Mouse (Mus musculus) spleen, adult 2 months (tissue): ENCODE data around the gene Ccdc12. TPM values are rescaled to one million over a fixed set of nuclear protein-coding genes. Genes with fewer than 3 reads are reported as not detected.

ENCODE experiments used
- DNase-seq, 2 experiments: peaks; one replicate each; pipeline versions ENCODE4 v3.0.0 to v3.0.0-alpha.2; 2012 to 2021; ENCODE audit warnings: low spot score in 2 of 2, low read depth in 1 of 2
- H3K27ac ChIP-seq: fragments of 200-500 bp; 2 replicates; pipeline ENCODE4 v1.5.1; 2012; ENCODE audit warnings: low read length, inconsistent platforms; ENCODE audit not compliant: insufficient read depth
- H3K27me3 ChIP-seq: fragments of 200-500 bp; 2 replicates; pipeline ENCODE4 v1.6.1; 2012; ENCODE audit warnings: mild to moderate bottlenecking, moderate library complexity, low read length, inconsistent platforms; ENCODE audit not compliant: control insufficient read depth, insufficient read depth
- H3K36me3 ChIP-seq: fragments of 200-500 bp; 2 replicates; pipeline ENCODE4 v1.6.1; 2012; ENCODE audit warnings: mild to moderate bottlenecking, low read length, inconsistent platforms; ENCODE audit not compliant: control insufficient read depth, insufficient read depth
- H3K4me1 ChIP-seq: fragments of 200-500 bp; 2 replicates; pipeline ENCODE4 v1.6.1; 2011; ENCODE audit warnings: inconsistent platforms; ENCODE audit not compliant: control insufficient read depth, insufficient read depth, insufficient read length
- H3K4me3 ChIP-seq: fragments of 200-500 bp; 2 replicates; pipeline ENCODE4 v1.5.1; 2011; ENCODE audit warnings: mild to moderate bottlenecking, inconsistent platforms; ENCODE audit not compliant: insufficient read depth, insufficient read length; ENCODE audit errors: extremely low read depth
- CTCF ChIP-seq: fragments of 200-500 bp; IDR thresholded peaks from 2 replicates; pipeline ENCODE4 v1.5.1; 2011; ENCODE audit warnings: mild to moderate bottlenecking, inconsistent platforms; ENCODE audit not compliant: insufficient read depth, insufficient read length, insufficient replicate concordance; ENCODE audit errors: extremely low read depth
- POLR2A ChIP-seq: fragments of 200-500 bp; IDR thresholded peaks from 2 replicates; pipeline ENCODE4 v1.6.1; 2011; ENCODE audit warnings: low read depth, low read length, inconsistent platforms
- WGBS: fragments of 180-500 bp; shearing (Covaris S2); methylation state at CpG from one replicate; pipeline ENCODE4 v1.1.7; 2018; 5-methylcytosine and 5-hydroxymethylcytosine counted together
- polyA plus RNA-seq: library from polyadenylated mRNA; depleted of rRNA; stranded (reverse); fragments of >200 nt; gene quantifications from 2 replicates; pipeline ENCODE4 v1.2.3, GENCODE M21; 2012; rRNA removed

Gene Ccdc12
- polyA plus RNA-seq, 1 experiment = 103 TPM

- WGBS = 69% methylated on average over 5 of the region's 5 CpGs
- TF ChIP-seq CTCF = no peak
- no peaks in the 10 kb centered on the region for H3K4me1 ChIP-seq
- H3K27ac ChIP-seq = no peak overlapping the region
- no peak overlapping the region for H3K4me3 ChIP-seq
- DNase-seq = no peak
- H3K27me3 ChIP-seq = no peaks in the 10 kb centered on the region
- H3K36me3 ChIP-seq = no peaks in the 10 kb centered on the region
Observed at GRCm38 (mm10) chr9:110751412-110751811, 95.1 kb downstream of the Ccdc12 start.

GRCm38 (mm10) chr9:110752917-110753435 lies 96.7 kb downstream of the Ccdc12 start:
- no peaks in the 10 kb centered on the region for H3K27me3 ChIP-seq
- no peak overlapping the region for H3K4me3 ChIP-seq
- H3K36me3 ChIP-seq = no peaks in the 10 kb centered on the region
- H3K27ac ChIP-seq = no peak overlapping the region
- TF ChIP-seq POLR2A = no peak
- TF ChIP-seq CTCF = no peak
- WGBS = 93% methylated on average over 4 of the region's 4 CpGs
- DNase-seq = no peak
- H3K4me1 ChIP-seq = no peaks in the 10 kb centered on the region

- H3K4me1 ChIP-seq = no peaks in the 10 kb centered on the region
- no peaks in the 10 kb centered on the region for H3K36me3 ChIP-seq
- no peak overlapping the region for H3K27ac ChIP-seq
- no peak overlapping the region for H3K4me3 ChIP-seq
- WGBS = 87% methylated on average over 4 of the region's 4 CpGs
- H3K27me3 ChIP-seq = no peaks in the 10 kb centered on the region
- TF ChIP-seq CTCF = no peak
- no peak for TF ChIP-seq POLR2A
- DNase-seq = no peak
Observed at GRCm38 (mm10) chr9:110753773-110754172, 97.5 kb downstream of the Ccdc12 start.

- Histone ChIP-seq H3K27ac (no peak overlapping the region), H3K36me3 (no peaks in the 10 kb centered on the region), H3K4me1 (no peaks in the 10 kb centered on the region), H3K4me3 (no peak overlapping the region), H3K27me3 (no peaks in the 10 kb centered on the region)
- no peak for DNase-seq
- TF ChIP-seq POLR2A = no peak
- TF ChIP-seq CTCF = no peak
- 90% methylated on average over 5 of the region's 5 CpGs for WGBS
Observed at GRCm38 (mm10) chr9:110757816-110758215, 101.5 kb downstream of the Ccdc12 start.

- no peak overlapping the region for H3K27ac ChIP-seq
- TF ChIP-seq CTCF = no peak
- TF ChIP-seq POLR2A = no peak
- H3K4me3 ChIP-seq = no peak overlapping the region
- no peaks in the 10 kb centered on the region for H3K27me3 ChIP-seq
- DNase-seq = no peak
- H3K4me1 ChIP-seq = no peaks in the 10 kb centered on the region
- H3K36me3 ChIP-seq = no peaks in the 10 kb centered on the region
- WGBS = 84% methylated on average over 8 of the region's 8 CpGs
Observed at GRCm38 (mm10) chr9:110758605-110759004, 102.3 kb downstream of the Ccdc12 start.

GRCm38 (mm10) chr9:110759265-110759664 lies 103.0 kb downstream of the Ccdc12 start:
- Histone ChIP-seq H3K27me3 (no peaks in the 10 kb centered on the region), H3K4me3 (no peak overlapping the region), H3K27ac (no peak overlapping the region), H3K4me1 (no peaks in the 10 kb centered on the region), H3K36me3 (no peaks in the 10 kb centered on the region)
- DNase-seq = peak in 1 of 2 experiments; percentile 19
- 55% methylated on average over 2 of the region's 2 CpGs for WGBS
- no peak for TF ChIP-seq POLR2A
- TF ChIP-seq CTCF = peak; percentile 60; the same call in 1 of the 2 replicates

- H3K4me1 ChIP-seq = no peaks in the 10 kb centered on the region
- H3K27me3 ChIP-seq = no peaks in the 10 kb centered on the region
- no peaks in the 10 kb centered on the region for H3K36me3 ChIP-seq
- TF ChIP-seq POLR2A = no peak
- TF ChIP-seq CTCF = no peak
- no peak overlapping the region for H3K27ac ChIP-seq
- no peak overlapping the region for H3K4me3 ChIP-seq
- WGBS = 96% methylated on average over 8 of the region's 8 CpGs
- no peak for DNase-seq
Observed at GRCm38 (mm10) chr9:110760886-110761285, 104.6 kb downstream of the Ccdc12 start.

Other genes with a start within 250 kb of the Ccdc12 start
- gene Ptpn23, start 248.3 kb upstream of the Ccdc12 start, polyA plus RNA-seq = 35.8 and 35.9 TPM in 2 replicates
- gene Ngp, start 236.8 kb upstream of the Ccdc12 start, polyA plus RNA-seq = 54.9 and 71.8 TPM in 2 replicates
- gene Klhl18, start 179.8 kb upstream of the Ccdc12 start, polyA plus RNA-seq = 22.5 and 23.1 TPM in 2 replicates
- gene Kif9, start 179.5 kb upstream of the Ccdc12 start, polyA plus RNA-seq = 1.3 and 2.1 TPM in 2 replicates
- gene Setd2, start 123.9 kb upstream of the Ccdc12 start, polyA plus RNA-seq = 49.4 and 51.8 TPM in 2 replicates
- 5.2 and 5.5 TPM in 2 replicates for gene Nradd, start 32.1 kb upstream of the Ccdc12 start, polyA plus RNA-seq
- 78.9 and 82.2 TPM in 2 replicates for gene Nbeal2, start 2.3 kb upstream of the Ccdc12 start, polyA plus RNA-seq
- gene Myl3, start 85.4 kb downstream of the Ccdc12 start, polyA plus RNA-seq = 0.94 TPM in 1 of 2 replicates, not detected in the other
- 11.0 and 14.0 TPM in 2 replicates for gene Pth1r, start 90.6 kb downstream of the Ccdc12 start, polyA plus RNA-seq
- gene Prss42, start 141.7 kb downstream of the Ccdc12 start, polyA plus RNA-seq = not detected in 2 replicates
- gene Prss44, start 157.5 kb downstream of the Ccdc12 start, polyA plus RNA-seq = not detected in 2 replicates
- gene Prss43, start 170.2 kb downstream of the Ccdc12 start, polyA plus RNA-seq = not detected in 2 replicates
- gene Prss45, start 178.1 kb downstream of the Ccdc12 start, polyA plus RNA-seq = not detected in 2 replicates
- gene Prss46, start 188.0 kb downstream of the Ccdc12 start, polyA plus RNA-seq = not detected in 2 replicates
- 3.5 and 5.5 TPM in 2 replicates for gene Prss50, start 201.5 kb downstream of the Ccdc12 start, polyA plus RNA-seq
- 58.9 and 64.3 TPM in 2 replicates for gene Als2cl, start 223.4 kb downstream of the Ccdc12 start, polyA plus RNA-seq
- 2.9 and 3.0 TPM in 2 replicates for gene Tmie, start 223.6 kb downstream of the Ccdc12 start, polyA plus RNA-seq